Mouse (Mus musculus): ENCODE measurements around the gene Dusp21. TPM values are rescaled to one million over a fixed set of nuclear protein-coding genes. Genes with fewer than 3 reads are reported as not detected.

The Dusp21 gene
- polyA plus RNA-seq (2012; rRNA removed) (not detected in 2 replicates), polyA plus RNA-seq (2014; fragmentation: Nextera tagmentation; extraction: Ambion mirVana) (not detected in 2 replicates)

GRCm38 (mm10) chrX:18145557-18145956, at the start of gene Dusp21:
Dusp21 (plus strand) TSS chrX:18145857.
- H3K36me3 ChIP-seq (ENCODE audit: control insufficient read depth, insufficient read depth, low read length) = no peaks in the 10 kb centered on the region
- H3K27me3 ChIP-seq (ENCODE audit: control insufficient read depth, insufficient read depth, low read length) = no peaks in the 10 kb centered on the region
- no peak for TF ChIP-seq POLR2A (IDR thresholded peaks at IDR 0.05; ENCODE audit: borderline replicate concordance, extremely low read depth, insufficient read depth, insufficient read length)
- no peak within 1 kb of the TSS for H3K9ac ChIP-seq (ENCODE audit: low read depth, low read length, severe bottlenecking)
- no peaks in the 10 kb centered on the region for H3K4me1 ChIP-seq (ENCODE audit: control insufficient read depth, insufficient read depth, low read length)
- no peak for DNase-seq (ENCODE audit: low spot score)
- no peak within 1 kb of the TSS for H3K27ac ChIP-seq (replicated peaks; ENCODE audit: low read depth, low read length)
- ATAC-seq (ENCODE audit: low FRiP score, low read depth) = no peak
- 93% methylated on average over 1 of the region's 1 CpGs for WGBS
- H3K4me2 ChIP-seq (replicated peaks; ENCODE audit: low read depth, low read length, severe bottlenecking) = no peak within 1 kb of the TSS
- H3K9me3 ChIP-seq (ENCODE audit: control insufficient read depth, low read length) = no peaks in the 10 kb centered on the region
- H3K4me3 ChIP-seq (replicated peaks; ENCODE audit: low read length) = no peak within 1 kb of the TSS

GRCm38 (mm10) chrX:18160734-18161442, 15.2 kb downstream of the Dusp21 start:
- Histone ChIP-seq H3K27me3 (ENCODE audit: control insufficient read depth, insufficient read depth, low read length) (no peaks in the 10 kb centered on the region), H3K9ac (ENCODE audit: low read depth, low read length, severe bottlenecking) (0 out of 2 replicates have a peak overlapping the region, but pooled peaks have one; percentile 83), H3K4me1 (ENCODE audit: control insufficient read depth, insufficient read depth, low read length) (no peaks in the 10 kb centered on the region), H3K4me2 (replicated peaks; ENCODE audit: low read depth, low read length, severe bottlenecking) (peak overlapping the region; percentile 55; the same call in 1 of the 2 replicates), H3K9me3 (ENCODE audit: control insufficient read depth, low read length) (no peaks in the 10 kb centered on the region), H3K27ac (replicated peaks; ENCODE audit: low read depth, low read length) (no peak overlapping the region), H3K4me3 (replicated peaks; ENCODE audit: low read length) (peak overlapping the region; percentile 54; the same call in 1 of the 2 replicates), H3K36me3 (ENCODE audit: control insufficient read depth, insufficient read depth, low read length) (no peaks in the 10 kb centered on the region)
- WGBS = 58% methylated on average over 4 of the region's 4 CpGs
- no peak for DNase-seq (ENCODE audit: low spot score)
- no peak for ATAC-seq (ENCODE audit: low FRiP score, low read depth)
- TF ChIP-seq POLR2A (IDR thresholded peaks at IDR 0.05; ENCODE audit: borderline replicate concordance, extremely low read depth, insufficient read depth, insufficient read length) = no peak

GRCm38 (mm10) chrX:18161796-18162191, 16.1 kb downstream of the Dusp21 start:
- Histone ChIP-seq H3K9me3 (ENCODE audit: control insufficient read depth, low read length) (no peaks in the 10 kb centered on the region), H3K4me1 (ENCODE audit: control insufficient read depth, insufficient read depth, low read length) (no peaks in the 10 kb centered on the region), H3K9ac (ENCODE audit: low read depth, low read length, severe bottlenecking) (peak overlapping the region; percentile 83), H3K36me3 (ENCODE audit: control insufficient read depth, insufficient read depth, low read length) (no peaks in the 10 kb centered on the region), H3K4me2 (replicated peaks; ENCODE audit: low read depth, low read length, severe bottlenecking) (peak overlapping the region; percentile 55), H3K27ac (replicated peaks; ENCODE audit: low read depth, low read length) (peak overlapping the region; percentile 91), H3K4me3 (replicated peaks; ENCODE audit: low read length) (peak overlapping the region; percentile 54), H3K27me3 (ENCODE audit: control insufficient read depth, insufficient read depth, low read length) (no peaks in the 10 kb centered on the region)
- TF ChIP-seq POLR2A (IDR thresholded peaks at IDR 0.05; ENCODE audit: borderline replicate concordance, extremely low read depth, insufficient read depth, insufficient read length) = no peak
- ATAC-seq (ENCODE audit: low FRiP score, low read depth) (peak; percentile 64), DNase-seq (ENCODE audit: low spot score) (no peak)
- under 1% methylated on average over 26 of the region's 28 CpGs for WGBS

GRCm38 (mm10) chrX:18162192-18162857, 16.7 kb downstream of the Dusp21 start, which contains the start of gene Kdm6a:
Kdm6a (plus strand) TSS chrX:18162575.
- ATAC-seq (ENCODE audit: low FRiP score, low read depth) (peak; percentile 99), DNase-seq (ENCODE audit: low spot score) (peak; percentile 98)
- Histone ChIP-seq H3K4me3 (replicated peaks; ENCODE audit: low read length) (peak within 1 kb of the TSS; percentile 73), H3K36me3 (ENCODE audit: control insufficient read depth, insufficient read depth, low read length) (no peaks in the 10 kb centered on the region), H3K9me3 (ENCODE audit: control insufficient read depth, low read length) (no peaks in the 10 kb centered on the region), H3K27ac (replicated peaks; ENCODE audit: low read depth, low read length) (peak within 1 kb of the TSS; percentile 98), H3K4me2 (replicated peaks; ENCODE audit: low read depth, low read length, severe bottlenecking) (peak within 1 kb of the TSS; percentile 55), H3K4me1 (ENCODE audit: control insufficient read depth, insufficient read depth, low read length) (no peaks in the 10 kb centered on the region), H3K27me3 (ENCODE audit: control insufficient read depth, insufficient read depth, low read length) (no peaks in the 10 kb centered on the region), H3K9ac (ENCODE audit: low read depth, low read length, severe bottlenecking) (peak within 1 kb of the TSS; percentile 95)
- under 1% methylated on average over 36 of the region's 50 CpGs for WGBS
- TF ChIP-seq POLR2A (IDR thresholded peaks at IDR 0.05; ENCODE audit: borderline replicate concordance, extremely low read depth, insufficient read depth, insufficient read length) = peak; percentile 48; the same call in 1 of the 2 replicates

Data from limb, embryonic 14.5 days (tissue).